ENCODE assay signal across 8 mouse cellular contexts in the genomic region with DNA sequence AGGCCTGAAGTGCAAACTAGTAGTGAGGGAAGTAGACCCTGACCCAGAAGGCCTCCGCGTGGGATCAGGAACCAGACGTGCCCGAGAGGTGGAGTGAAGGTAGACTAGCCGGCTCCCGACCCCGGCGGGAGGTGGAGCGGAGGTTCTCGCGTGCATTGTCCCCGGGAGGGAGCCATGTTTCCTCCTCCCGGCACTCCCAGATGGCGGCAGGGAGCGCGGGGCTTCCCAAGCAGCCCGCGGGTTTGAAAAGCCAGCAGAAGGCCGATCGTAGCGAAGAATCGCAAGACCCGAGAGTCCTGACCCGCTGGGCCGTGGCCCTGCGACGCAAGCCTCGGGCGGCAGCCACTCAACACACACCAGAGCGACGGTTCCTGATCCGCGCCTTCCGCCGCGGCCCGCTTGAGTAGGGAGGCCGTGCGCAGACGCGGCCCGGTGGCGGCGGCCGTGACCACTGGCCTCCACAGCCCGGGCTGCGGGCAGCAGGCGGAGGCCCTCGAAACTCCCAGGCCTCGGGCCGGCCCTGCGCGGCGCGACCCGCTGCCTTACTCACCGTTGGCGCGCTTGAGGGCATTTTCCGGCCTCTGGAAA. TPM values are rescaled to one million over a fixed set of nuclear protein-coding genes. Genes with fewer than 3 reads are reported as not detected.
DNase-seq lines count a peak whose midpoint lies in the region; ATAC-seq and TF ChIP-seq lines count a peak whose summit lies in the region.

No protein-coding gene starts in this region.

- H3K4me3 ChIP-seq in MEL (ENCODE audit: control insufficient read depth in 1 of 2, insufficient read depth in 1 of 2, low read depth in 2 of 2, low read length in 2 of 2): peak overlapping the region; percentile 85 to 87
- peak overlapping the region; percentile 75 for H3K4me3 ChIP-seq in cerebellum, adult 2 months (replicated peaks; ENCODE audit: insufficient read depth, low read depth, low read length)
- peak overlapping the region; percentile 66 for H3K4me3 ChIP-seq in forebrain, postnatal 0 days (ENCODE audit: low read depth, low read length)

- peaks cover 50% of the 10 kb centered on the region for H3K79me2 ChIP-seq in MEL (ENCODE audit: control insufficient read depth, insufficient read depth, low read length, poor library complexity)

- no peak for TF ChIP-seq CTCF in MEL (IDR thresholded peaks at IDR 0.05 in 2 of 3, conservative IDR thresholded peaks at IDR 0.05 in 1 of 3; ENCODE audit: control insufficient read depth in 1 of 3, insufficient read depth in 1 of 3, low read depth in 2 of 3, low read length in 3 of 3, poor library complexity in 1 of 3, severe bottlenecking in 1 of 3)
- no peak for TF ChIP-seq CTCF in cerebellum, adult 2 months (IDR thresholded peaks at IDR 0.05; ENCODE audit: borderline replicate concordance, insufficient read depth, low read depth, low read length)
- no peak for TF ChIP-seq CTCF in forebrain, postnatal 0 days (IDR thresholded peaks at IDR 0.05; ENCODE audit: low read depth)

- no peak for TF ChIP-seq RAD21 in MEL (IDR thresholded peaks at IDR 0.05; ENCODE audit: low read depth, low read length)

- TF ChIP-seq POLR2A in MEL (IDR thresholded peaks at IDR 0.05; ENCODE audit: control insufficient read depth in 1 of 2, insufficient read depth in 1 of 2, low read depth in 1 of 2, low read length in 2 of 2, poor library complexity in 1 of 2): no peak
- no peak for TF ChIP-seq POLR2A in cerebellum, adult 2 months (IDR thresholded peaks at IDR 0.05; ENCODE audit: borderline replicate concordance, insufficient read depth, low read length)

- H3K27me3 ChIP-seq in MEL (ENCODE audit: control insufficient read depth in 1 of 2, insufficient read depth in 2 of 2, low read length in 2 of 2): no peaks in the 10 kb centered on the region
- no peaks in the 10 kb centered on the region for H3K27me3 ChIP-seq in cerebellum, adult 2 months (ENCODE audit: control insufficient read depth, insufficient read depth, low read length)
- no peaks in the 10 kb centered on the region for H3K27me3 ChIP-seq in forebrain, postnatal 0 days (ENCODE audit: insufficient read depth, low read length)

- no peak for TF ChIP-seq EP300 in MEL (IDR thresholded peaks at IDR 0.05; ENCODE audit: low read depth in 1 of 2, low read length in 2 of 2)

- ATAC-seq in forebrain, postnatal 0 days: peak; percentile 66

- H3K4me2 ChIP-seq in forebrain, postnatal 0 days (ENCODE audit: low read depth): peak overlapping the region; percentile 74

- peaks cover 23 to 45% of the 10 kb centered on the region in 2 experiments for H3K4me1 ChIP-seq in MEL (ENCODE audit: control insufficient read depth in 1 of 2, insufficient read depth in 2 of 2, low read length in 2 of 2)
- no peaks in the 10 kb centered on the region; the same call in 1 of the 2 replicates for H3K4me1 ChIP-seq in cerebellum, adult 2 months (ENCODE audit: control insufficient read depth, insufficient read depth, low read length)
- H3K4me1 ChIP-seq in forebrain, postnatal 0 days (ENCODE audit: insufficient read depth): peaks cover 20% of the 10 kb centered on the region

- H3K36me3 ChIP-seq in MEL (ENCODE audit: control insufficient read depth in 1 of 2, insufficient read depth in 2 of 2, low read length in 2 of 2): peaks cover 23 to 54% of the 10 kb centered on the region in 2 experiments
- H3K36me3 ChIP-seq in forebrain, postnatal 0 days (ENCODE audit: insufficient read depth): no peaks in the 10 kb centered on the region

- DNase-seq in MEL (ENCODE audit: low read depth, low spot score): peak; percentile 81
- DNase-seq in cerebellum, adult 2 months: peak in 1 of 2 experiments; percentile 53
- DNase-seq in forebrain, postnatal 0 days: no peak
- peak; percentile 73 for DNase-seq in heart, postnatal 4 days
- DNase-seq in layer of hippocampus, postnatal 36 days: peak; percentile 49 to 50
- peak; percentile 72 for DNase-seq in lung, postnatal 4 days
- peak; percentile 57 for DNase-seq in right cerebral cortex, postnatal 14 days
- peak; percentile 54 to 71 for DNase-seq in urinary bladder, postnatal 4 days (ENCODE audit: low spot score in 2 of 2)

- WGBS in cerebellum, adult 2 months: under 1% methylated on average over 60 of the region's 60 CpGs
- WGBS in forebrain, postnatal 0 days: 3% methylated on average over 56 of the region's 60 CpGs

- peak overlapping the region; percentile 99 for H3K9ac ChIP-seq in MEL (ENCODE audit: control insufficient read depth, low read depth, low read length, poor library complexity, severe bottlenecking)
- peak overlapping the region; percentile 99 for H3K9ac ChIP-seq in forebrain, postnatal 0 days

- H3K27ac ChIP-seq in MEL (ENCODE audit: control insufficient read depth, low read depth, low read length): peak overlapping the region; percentile 94
- peak overlapping the region; percentile 23 for H3K27ac ChIP-seq in cerebellum, adult 2 months (ENCODE audit: insufficient read depth, low read length)
- peak overlapping the region; percentile 98 for H3K27ac ChIP-seq in forebrain, postnatal 0 days (ENCODE audit: low read depth, low read length)

- no peaks in the 10 kb centered on the region for H3K9me3 ChIP-seq in MEL (replicated peaks; ENCODE audit: insufficient read depth, low read length)
- H3K9me3 ChIP-seq in forebrain, postnatal 0 days (ENCODE audit: low read length): no peaks in the 10 kb centered on the region

TF ChIP-seq in MEL, 35 proteins besides CTCF, POLR2A, EP300 and RAD21 (continues in another document):
- TF ChIP-seq TCF12 (IDR thresholded peaks at IDR 0.05; ENCODE audit: low read depth, low read length) (peak; percentile 35; the same call in 1 of the 2 replicates), HCFC1 (IDR thresholded peaks at IDR 0.05; ENCODE audit: low read depth, low read length) (0 out of 2 replicates have a peak, but pooled peaks have one; percentile 50), UBTF (IDR thresholded peaks at IDR 0.05; ENCODE audit: borderline replicate concordance, insufficient read depth, low read depth, low read length) (no peak), USF1 (IDR thresholded peaks at IDR 0.05; ENCODE audit: low read depth, low read length) (no peak), MYC (IDR thresholded peaks at IDR 0.05; ENCODE audit: low read depth, low read length) (0 out of 2 replicates have a peak, but pooled peaks have one; percentile 11), CHD2 (IDR thresholded peaks at IDR 0.05; ENCODE audit: low read length) (peak; percentile 35), ZKSCAN1 (IDR thresholded peaks at IDR 0.05; ENCODE audit: low read depth, low read length) (no peak), POLR2AphosphoS5 (IDR thresholded peaks at IDR 0.05; ENCODE audit: borderline replicate concordance, low read depth, low read length) (no peak), CHD1 (IDR thresholded peaks at IDR 0.05; ENCODE audit: low read depth, low read length) (no peak; the same call in none of the 2 replicates), SIN3A (IDR thresholded peaks at IDR 0.05; ENCODE audit: low read length) (no peak; the same call in 1 of the 2 replicates), MXI1 (IDR thresholded peaks at IDR 0.05; ENCODE audit: low read depth, low read length) (no peak; the same call in 1 of the 2 replicates), GATA1 (IDR thresholded peaks at IDR 0.05; ENCODE audit: low read depth, low read length) (no peak), ZC3H11A (IDR thresholded peaks at IDR 0.05; ENCODE audit: low read depth, low read length) (no peak), ELF1 (IDR thresholded peaks at IDR 0.05; ENCODE audit: low read depth, low read length) (no peak), BHLHE40 (IDR thresholded peaks at IDR 0.05; ENCODE audit: borderline replicate concordance, low read depth, low read length) (no peak), ZMIZ1 (IDR thresholded peaks at IDR 0.05; ENCODE audit: low read depth, low read length) (no peak; the same call in 1 of the 2 replicates), MAFK (IDR thresholded peaks at IDR 0.05; ENCODE audit: borderline replicate concordance, low read depth, low read length) (no peak), POLR2AphosphoS2 (IDR thresholded peaks at IDR 0.05; ENCODE audit: low read length) (no peak), MEF2A (IDR thresholded peaks at IDR 0.05; ENCODE audit: extremely low read depth, insufficient replicate concordance, low read depth, low read length, poor library complexity, severe bottlenecking) (no peak), USF2 (IDR thresholded peaks at IDR 0.05; ENCODE audit: borderline replicate concordance in 1 of 2, insufficient read depth in 1 of 2, low read depth in 1 of 2, low read length in 2 of 2) (no peak), RCOR1 (IDR thresholded peaks at IDR 0.05; ENCODE audit: low read depth, low read length) (no peak), ZNF384 (IDR thresholded peaks at IDR 0.05; ENCODE audit: low read depth, low read length) (no peak)

RNA-seq across cellular contexts. Expression of a gene that starts 0.4 kb away (rescaled TPM):
- total RNA-seq in MEL (2012; rRNA removed): 331 and 352 TPM in 2 replicates
- polyA plus RNA-seq in MEL (2012; ENCODE audit: insufficient read depth in 1 of 2, insufficient read length in 2 of 2, low read depth in 1 of 2, low replicate concordance in 2 of 2, missing spikeins in 1 of 2): 100 to 1,000 TPM; 424 to 914 TPM
- 69.0 and 73.5 TPM in 2 replicates for polyA plus RNA-seq in cerebellum, adult 2 months (2012; rRNA removed)
- 89.6 and 113 TPM in 2 replicates for total RNA-seq in forebrain, postnatal 0 days (2014; rRNA removed)
- polyA plus RNA-seq in forebrain, postnatal 0 days (2015; fragmentation: Nextera tagmentation; extraction: Ambion mirVana): 66.0 and 91.9 TPM in 2 replicates
- 100 to 1,000 TPM; 132 to 134 TPM for total RNA-seq in heart, postnatal 4 days (2021)
- total RNA-seq in layer of hippocampus, postnatal 36 days (2021): 100 to 1,000 TPM; 101 to 107 TPM

RNA-seq across cellular contexts. Expression of a gene that starts 21.4 kb away (rescaled TPM):
- 12.1 and 13.0 TPM in 2 replicates for total RNA-seq in MEL (2012; rRNA removed)
- polyA plus RNA-seq in MEL (2012; ENCODE audit: insufficient read depth in 1 of 2, insufficient read length in 2 of 2, low read depth in 1 of 2, low replicate concordance in 2 of 2, missing spikeins in 1 of 2): 10 to 100 TPM in 1 of 2 experiments, not detected in 1; 20.4 TPM
- polyA plus RNA-seq in cerebellum, adult 2 months (2012; rRNA removed): 60.3 and 62.5 TPM in 2 replicates
- total RNA-seq in forebrain, postnatal 0 days (2014; rRNA removed): 39.6 and 43.4 TPM in 2 replicates
- polyA plus RNA-seq in forebrain, postnatal 0 days (2015; fragmentation: Nextera tagmentation; extraction: Ambion mirVana): 45.6 and 46.4 TPM in 2 replicates
- total RNA-seq in heart, postnatal 4 days (2021): 10 to 100 TPM; 18.2 to 21.4 TPM
- 10 to 100 TPM; 45.9 to 46.3 TPM for total RNA-seq in layer of hippocampus, postnatal 36 days (2021)

RNA-seq across cellular contexts. Expression of a gene that starts 34.2 kb away (rescaled TPM):
- 3.8 and 4.5 TPM in 2 replicates for total RNA-seq in MEL (2012; rRNA removed)
- 1 to 10 TPM in 1 of 2 experiments, not detected in 1; 4.6 TPM for polyA plus RNA-seq in MEL (2012; ENCODE audit: insufficient read depth in 1 of 2, insufficient read length in 2 of 2, low read depth in 1 of 2, low replicate concordance in 2 of 2, missing spikeins in 1 of 2)
- polyA plus RNA-seq in cerebellum, adult 2 months (2012; rRNA removed): 10.0 and 11.4 TPM in 2 replicates
- total RNA-seq in forebrain, postnatal 0 days (2014; rRNA removed): 31.2 and 39.8 TPM in 2 replicates
- 13.8 and 16.5 TPM in 2 replicates for polyA plus RNA-seq in forebrain, postnatal 0 days (2015; fragmentation: Nextera tagmentation; extraction: Ambion mirVana)
- 1 to 10 TPM; 1.2 to 1.3 TPM for total RNA-seq in heart, postnatal 4 days (2021)
- total RNA-seq in layer of hippocampus, postnatal 36 days (2021): 10 to 100 TPM; 17.5 to 17.8 TPM

Comparison
In these comparisons a context has a peak if more than half of its experiments do, and no peak if none do; other contexts are left out.
1. H3K27ac ChIP-seq: peak in every context shown above with its lines; median percentile 98 in forebrain, postnatal 0 days; 94 in MEL; 23 in cerebellum, adult 2 months.